Mouse (Mus musculus) heart, postnatal 25 days (tissue): ENCODE measurements around the gene Gm21891. TPM values are rescaled to one million over a fixed set of nuclear protein-coding genes. Genes with fewer than 3 reads are reported as not detected.
"Not testable (repeated sequence)": the region's sequence is repeated elsewhere in the genome, so short reads cannot be mapped to it uniquely, and the experiment has no call there.

ENCODE experiments used
- DNase-seq: peaks from one replicate; pipeline ENCODE4 v3.0.0; 2022; ENCODE audit warnings: low spot score
- intact Hi-C: fragments of 180-260 bp; cut with DNase I; formaldehyde crosslinking; loops from one replicate; pipeline ENCODE4 v1.15.1; 2025
- total RNA-seq, 2 experiments: library from RNA; stranded (reverse); gene quantifications; 2 replicates each; pipeline ENCODE4 v1.2.3; 2021

Gm21891 gene
- not detected for total RNA-seq

DNA sequence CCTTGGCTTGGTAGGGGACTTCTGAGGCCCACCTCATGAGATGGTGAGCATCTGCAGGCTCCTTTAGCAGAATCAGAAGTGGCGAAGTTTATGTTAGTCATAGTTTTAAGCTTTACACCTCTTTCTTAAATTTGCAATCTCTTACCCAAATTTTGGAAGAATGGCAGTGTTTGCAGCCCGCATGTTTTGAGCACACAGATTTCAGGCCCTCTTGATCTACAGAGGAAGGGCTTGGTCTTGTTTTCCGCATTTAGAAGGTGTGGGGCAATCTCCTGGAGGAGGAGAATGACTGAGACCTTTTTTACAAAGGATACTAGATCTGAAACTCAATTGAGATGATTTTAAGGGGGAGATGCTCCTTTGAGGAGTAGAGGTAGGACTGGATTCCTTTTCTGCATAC is at the start of gene Gm21891:
Gene Gm21891 (minus strand): TSS at position 101 of the 400 bp plus-strand sequence.
- DNase-seq, intact Hi-C loops: not testable (repeated sequence)

DNA sequence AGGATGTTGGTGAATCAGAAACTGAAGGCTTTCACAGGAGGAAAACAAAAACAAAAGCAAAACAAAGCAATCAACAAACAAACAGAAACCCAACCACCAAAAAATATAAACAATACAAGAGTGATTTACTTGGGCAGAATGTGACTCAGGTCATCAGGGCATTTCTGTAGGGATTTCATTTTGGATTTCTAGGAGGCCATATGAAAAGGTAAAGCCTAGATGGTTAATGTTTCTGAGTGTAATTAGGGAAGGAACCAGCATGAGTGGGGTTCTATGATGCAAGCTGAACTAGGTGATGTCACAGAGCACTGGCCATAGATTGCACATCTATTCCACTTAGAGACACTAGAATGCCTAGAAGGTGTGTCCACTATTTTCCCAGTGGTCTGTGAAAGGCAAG is 28.4 kb upstream of the Gm21891 start, which contains the start of gene Gm21425:
Gene Gm21425 (plus strand): TSS at position 301 of the 400 bp plus-strand sequence.
- intact Hi-C loops, DNase-seq: not testable (repeated sequence)

Other genes starting within 250 kb of the Gm21891 start
- gene Gm20807, start 90.6 kb downstream of the Gm21891 start, total RNA-seq, result not detected
- not detected for gene Gm21425, start 28.5 kb upstream of the Gm21891 start, total RNA-seq
- gene Gm21828, start 90.4 kb upstream of the Gm21891 start, total RNA-seq, result not detected
- gene Gm21440, start 118.9 kb upstream of the Gm21891 start, total RNA-seq, result not detected
- gene Gm21454, start 119.0 kb upstream of the Gm21891 start, total RNA-seq, result not detected
- not detected for gene Gm21725, start 215.6 kb upstream of the Gm21891 start, total RNA-seq